Mouse (Mus musculus): ENCODE data around the gene Tsr1. TPM values are rescaled to one million over a fixed set of nuclear protein-coding genes. Genes with fewer than 3 reads are reported as not detected.

Tsr1 gene
- polyA plus RNA-seq, 2 experiments = 17.9 to 26.3 TPM

- peaks cover 0 to 8% of the 10 kb centered on the region in 2 experiments; a peak in 3 of 4 replicates for H3K4me1 ChIP-seq (replicated peaks; ENCODE audit: control insufficient read depth in 2 of 2, insufficient read depth in 2 of 2, low read length in 1 of 2)
- TF ChIP-seq EP300 (IDR thresholded peaks at IDR 0.05; ENCODE audit: low read depth) (no peak), CTCF (IDR thresholded peaks at IDR 0.05; ENCODE audit: low read depth) (no peak)
- peak within 1 kb of the TSS; percentile 89 to 92 for H3K4me3 ChIP-seq (ENCODE audit: insufficient read depth in 1 of 2, low read depth in 2 of 2, low read length in 2 of 2)
- WGBS (ENCODE audit: insufficient replicate concordance) = under 1% methylated on average over 64 of the region's 74 CpGs
- H3K9ac ChIP-seq (replicated peaks) = peak within 1 kb of the TSS; percentile 90
- H3K4me2 ChIP-seq (ENCODE audit: low read depth) = peak within 1 kb of the TSS; percentile 73
- peaks cover 27% of the 10 kb centered on the region for H3K36me3 ChIP-seq (replicated peaks; ENCODE audit: control insufficient read depth, insufficient read depth, low read depth)
- H3K27me3 ChIP-seq (ENCODE audit: control insufficient read depth, insufficient read depth, low read length) = no peaks in the 10 kb centered on the region
- H3K27ac ChIP-seq = peak within 1 kb of the TSS; percentile 66
- no peaks in the 10 kb centered on the region for H3K9me3 ChIP-seq (ENCODE audit: control insufficient read depth, low read length)
- peak; percentile 63 for ATAC-seq (ENCODE audit: insufficient read depth)
- DNase-seq (ENCODE audit: low read depth in 3 of 3, low spot score in 3 of 3) = peak in 2 of 3 experiments; percentile 34 to 38
Observed at GRCm38 (mm10) chr11:74896901-74897677, 782 bp upstream of the Tsr1 start, which contains the start of gene Sgsm2. TSS of gene Sgsm2 (minus strand) at chr11:74897060.

DNA sequence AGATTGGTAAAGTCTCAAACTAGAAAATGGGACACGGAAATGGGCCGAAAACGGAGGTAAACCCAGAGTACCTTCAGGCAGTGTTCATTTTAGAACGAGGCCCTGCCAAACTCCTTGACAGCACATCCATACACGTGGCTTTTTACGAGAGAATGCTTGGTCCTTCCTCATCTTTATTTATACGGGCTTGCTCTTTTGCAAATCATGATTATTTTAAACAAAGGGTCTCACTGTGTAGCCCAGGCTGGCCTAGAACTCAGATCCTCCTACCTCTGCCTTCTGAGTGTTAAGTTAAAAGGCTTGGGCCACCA, 601 bp downstream of the Tsr1 start:
- WGBS (ENCODE audit: insufficient replicate concordance) = 0% methylated on average over 7 of the region's 7 CpGs
- H3K4me3 ChIP-seq (ENCODE audit: insufficient read depth in 1 of 2, low read depth in 2 of 2, low read length in 2 of 2) = peak overlapping the region; percentile 89 to 92

GRCm38 (mm10) chr11:74901555-74901954, 3.7 kb downstream of the Tsr1 start:
- WGBS (ENCODE audit: insufficient replicate concordance) = 82% methylated on average over 6 of the region's 6 CpGs
- no peak for DNase-seq (ENCODE audit: low read depth in 3 of 3, low spot score in 3 of 3)
- Histone ChIP-seq H3K27me3 (ENCODE audit: control insufficient read depth, insufficient read depth, low read length) (no peaks in the 10 kb centered on the region), H3K4me2 (ENCODE audit: low read depth) (no peak overlapping the region), H3K4me1 (replicated peaks; ENCODE audit: control insufficient read depth in 2 of 2, insufficient read depth in 2 of 2, low read length in 1 of 2) (peaks cover 0 to 6% of the 10 kb centered on the region in 2 experiments; a peak in 3 of 4 replicates), H3K9me3 (ENCODE audit: control insufficient read depth, low read length) (no peaks in the 10 kb centered on the region), H3K9ac (replicated peaks) (no peak overlapping the region), H3K4me3 (ENCODE audit: insufficient read depth in 1 of 2, low read depth in 2 of 2, low read length in 2 of 2) (no peak overlapping the region), H3K27ac (no peak overlapping the region), H3K36me3 (replicated peaks; ENCODE audit: control insufficient read depth, insufficient read depth, low read depth) (peaks cover 65% of the 10 kb centered on the region)
- TF ChIP-seq EP300 (IDR thresholded peaks at IDR 0.05; ENCODE audit: low read depth) = no peak
- no peak for TF ChIP-seq CTCF (IDR thresholded peaks at IDR 0.05; ENCODE audit: low read depth)
- no peak for ATAC-seq (ENCODE audit: insufficient read depth)

More for the DNA sequence above, 601 bp downstream of the Tsr1 start:
- TF ChIP-seq EP300 (IDR thresholded peaks at IDR 0.05; ENCODE audit: low read depth) = no peak
- no peak for TF ChIP-seq CTCF (IDR thresholded peaks at IDR 0.05; ENCODE audit: low read depth)
- Histone ChIP-seq H3K9ac (replicated peaks) (peak overlapping the region; percentile 90), H3K27me3 (ENCODE audit: control insufficient read depth, insufficient read depth, low read length) (no peaks in the 10 kb centered on the region), H3K27ac (peak overlapping the region; percentile 46), H3K4me2 (ENCODE audit: low read depth) (peak overlapping the region; percentile 73), H3K9me3 (ENCODE audit: control insufficient read depth, low read length) (no peaks in the 10 kb centered on the region), H3K4me1 (replicated peaks; ENCODE audit: control insufficient read depth in 2 of 2, insufficient read depth in 2 of 2, low read length in 1 of 2) (peaks cover 0 to 8% of the 10 kb centered on the region in 2 experiments; a peak in 3 of 4 replicates), H3K36me3 (replicated peaks; ENCODE audit: control insufficient read depth, insufficient read depth, low read depth) (peaks cover 39% of the 10 kb centered on the region)
- DNase-seq (ENCODE audit: low read depth in 3 of 3, low spot score in 3 of 3) (no peak), ATAC-seq (ENCODE audit: insufficient read depth) (no peak)

DNA sequence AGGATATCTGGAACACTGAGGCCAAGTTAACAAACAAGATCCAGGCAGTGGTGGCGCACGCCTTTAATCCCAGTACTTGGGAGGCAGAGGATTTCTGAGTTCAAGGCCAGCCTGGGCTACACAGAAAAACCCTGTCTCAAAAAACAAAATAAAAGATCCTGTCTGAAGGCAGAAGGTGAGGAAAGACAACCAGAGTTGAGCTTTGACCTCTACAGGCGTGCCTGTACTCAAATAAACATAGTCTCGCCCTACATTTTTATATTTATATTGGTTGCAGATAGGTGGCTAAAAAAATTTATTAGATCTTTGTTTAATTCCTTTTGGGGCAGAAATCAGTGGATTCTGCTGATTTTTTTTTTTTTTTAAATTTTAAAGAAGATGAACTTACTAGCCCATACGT, 4.5 kb downstream of the Tsr1 start:
- 75% methylated on average over 5 of the region's 5 CpGs for WGBS (ENCODE audit: insufficient replicate concordance)
- no peaks in the 10 kb centered on the region for H3K27me3 ChIP-seq (ENCODE audit: control insufficient read depth, insufficient read depth, low read length)
- no peak overlapping the region for H3K9ac ChIP-seq (replicated peaks)
- peaks cover 74% of the 10 kb centered on the region for H3K36me3 ChIP-seq (replicated peaks; ENCODE audit: control insufficient read depth, insufficient read depth, low read depth)
- DNase-seq (ENCODE audit: low read depth in 3 of 3, low spot score in 3 of 3) = no peak
- no peak overlapping the region for H3K27ac ChIP-seq
- TF ChIP-seq EP300 (IDR thresholded peaks at IDR 0.05; ENCODE audit: low read depth) (no peak), CTCF (IDR thresholded peaks at IDR 0.05; ENCODE audit: low read depth) (no peak)
- H3K4me1 ChIP-seq (replicated peaks; ENCODE audit: control insufficient read depth in 2 of 2, insufficient read depth in 2 of 2, low read length in 1 of 2) = peaks cover 0 to 6% of the 10 kb centered on the region in 2 experiments; a peak in 3 of 4 replicates
- ATAC-seq (ENCODE audit: insufficient read depth) = no peak
- no peak overlapping the region for H3K4me2 ChIP-seq (ENCODE audit: low read depth)
- H3K9me3 ChIP-seq (ENCODE audit: control insufficient read depth, low read length) = no peaks in the 10 kb centered on the region
- H3K4me3 ChIP-seq (ENCODE audit: insufficient read depth in 1 of 2, low read depth in 2 of 2, low read length in 2 of 2) = no peak overlapping the region

DNA sequence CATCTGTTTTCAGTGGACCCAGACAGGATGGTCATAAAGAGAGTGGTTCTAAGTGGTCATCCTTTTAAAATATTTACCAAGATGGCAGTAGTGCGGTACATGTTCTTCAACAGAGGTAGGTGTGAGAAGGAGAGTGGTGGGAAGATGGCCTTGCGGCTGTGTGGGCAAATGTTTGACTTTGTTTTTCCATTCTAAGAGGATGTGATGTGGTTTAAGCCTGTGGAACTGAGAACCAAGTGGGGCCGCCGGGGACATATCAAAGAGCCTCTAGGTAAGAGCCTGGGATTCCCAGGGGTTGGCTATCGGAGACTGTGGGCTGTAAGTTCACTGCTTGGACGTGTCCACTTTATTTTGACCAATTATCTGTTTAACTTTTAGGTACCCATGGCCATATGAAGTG, 10.0 kb downstream of the Tsr1 start:
- peaks cover 63% of the 10 kb centered on the region for H3K36me3 ChIP-seq (replicated peaks; ENCODE audit: control insufficient read depth, insufficient read depth, low read depth)

More for the DNA sequence above, 10.0 kb downstream of the Tsr1 start:
- Histone ChIP-seq H3K4me3 (ENCODE audit: insufficient read depth in 1 of 2, low read depth in 2 of 2, low read length in 2 of 2) (no peak overlapping the region), H3K4me1 (replicated peaks; ENCODE audit: control insufficient read depth in 2 of 2, insufficient read depth in 2 of 2, low read length in 1 of 2) (no peaks in the 10 kb centered on the region), H3K9me3 (ENCODE audit: control insufficient read depth, low read length) (no peaks in the 10 kb centered on the region), H3K9ac (replicated peaks) (no peak overlapping the region), H3K27ac (no peak overlapping the region), H3K27me3 (ENCODE audit: control insufficient read depth, insufficient read depth, low read length) (no peaks in the 10 kb centered on the region), H3K4me2 (ENCODE audit: low read depth) (no peak overlapping the region)
- TF ChIP-seq EP300 (IDR thresholded peaks at IDR 0.05; ENCODE audit: low read depth) (no peak), CTCF (IDR thresholded peaks at IDR 0.05; ENCODE audit: low read depth) (no peak)
- ATAC-seq (ENCODE audit: insufficient read depth) = no peak
- WGBS (ENCODE audit: insufficient replicate concordance) = 82% methylated on average over 6 of the region's 6 CpGs
- DNase-seq (ENCODE audit: low read depth in 3 of 3, low spot score in 3 of 3) = no peak

All from liver, embryonic 14.5 days (tissue).